Mouse (Mus musculus) lung, postnatal 10 days (tissue): ENCODE data around the gene Azin2.

Experiments used
- DNase-seq: peaks from one replicate; pipeline ENCODE4 v3.0.0; 2021

Azin2 gene

DNA sequence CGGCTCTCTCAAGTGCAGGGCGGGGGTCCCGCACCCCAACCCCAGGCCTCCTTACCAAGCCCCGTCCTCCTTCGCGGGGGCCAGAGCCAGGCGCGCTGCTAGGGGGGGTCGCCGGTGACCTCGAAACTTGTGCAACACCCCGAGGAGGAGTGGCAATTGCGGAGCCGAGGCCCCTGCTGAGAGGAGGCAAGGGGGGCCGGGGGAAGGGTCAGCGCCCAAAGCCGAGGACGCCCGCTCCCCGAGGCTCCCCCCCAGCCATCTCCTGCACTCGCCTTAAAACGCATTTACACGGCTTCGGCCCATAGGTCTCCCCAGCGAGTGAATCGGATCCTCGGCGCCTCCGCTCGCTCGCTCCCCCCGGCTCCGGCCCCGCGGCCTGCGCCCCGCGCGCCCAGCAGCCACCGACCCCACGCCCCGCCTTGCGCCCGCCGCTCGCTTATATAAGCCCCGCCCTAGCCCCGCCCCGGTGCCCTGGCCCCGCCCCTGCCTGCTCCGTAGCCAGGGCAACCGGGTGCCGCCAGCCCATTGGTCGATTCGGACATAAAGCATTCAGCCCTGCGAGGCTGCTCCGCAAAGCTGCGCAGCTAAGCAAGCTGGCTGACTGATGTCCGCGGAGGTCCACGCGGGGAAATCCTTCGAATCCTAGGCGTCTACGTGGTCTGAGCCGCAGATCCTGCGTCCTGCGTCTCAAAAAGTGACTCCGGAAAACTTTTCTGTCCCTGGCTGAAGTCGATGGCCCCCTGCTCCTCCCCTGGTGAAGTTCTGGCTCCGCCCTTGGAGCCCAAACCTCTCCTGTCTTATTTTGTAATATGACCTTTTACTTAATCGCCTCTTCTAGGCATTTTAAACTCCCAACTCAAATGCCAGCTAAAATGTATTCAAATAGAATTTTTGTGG, at the start of gene Azin2:
Azin2 (minus strand) TSS at position 414 of the 897 bp plus-strand sequence.
- peak; percentile 90 for DNase-seq

DNA sequence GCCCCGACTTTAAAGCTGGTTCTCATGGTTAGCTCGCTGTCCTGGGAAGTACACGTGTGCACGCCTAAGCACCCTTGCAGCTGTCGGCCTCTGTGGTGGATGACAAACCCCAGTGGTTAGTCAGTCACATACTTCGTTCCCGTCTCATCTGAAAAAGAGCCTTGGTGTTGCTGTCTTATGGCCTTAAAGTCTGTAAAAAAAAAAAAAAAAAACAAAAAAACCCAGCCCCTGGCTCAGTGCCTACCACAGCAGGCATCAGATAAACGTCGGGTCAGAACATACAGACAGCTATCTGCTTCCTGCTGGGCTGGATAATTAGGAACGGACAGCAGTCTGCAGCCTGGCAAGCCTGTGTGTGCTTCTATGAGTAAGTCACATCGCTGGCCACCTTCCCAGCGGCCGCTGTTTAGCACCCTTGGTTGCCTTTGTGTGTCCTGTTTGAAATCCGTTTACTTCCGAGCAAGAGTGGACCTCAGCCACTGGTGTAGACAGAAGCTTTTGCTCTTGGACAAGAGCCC, 49.4 kb upstream of the Azin2 start:
- peak; percentile 74 for DNase-seq

DNA sequence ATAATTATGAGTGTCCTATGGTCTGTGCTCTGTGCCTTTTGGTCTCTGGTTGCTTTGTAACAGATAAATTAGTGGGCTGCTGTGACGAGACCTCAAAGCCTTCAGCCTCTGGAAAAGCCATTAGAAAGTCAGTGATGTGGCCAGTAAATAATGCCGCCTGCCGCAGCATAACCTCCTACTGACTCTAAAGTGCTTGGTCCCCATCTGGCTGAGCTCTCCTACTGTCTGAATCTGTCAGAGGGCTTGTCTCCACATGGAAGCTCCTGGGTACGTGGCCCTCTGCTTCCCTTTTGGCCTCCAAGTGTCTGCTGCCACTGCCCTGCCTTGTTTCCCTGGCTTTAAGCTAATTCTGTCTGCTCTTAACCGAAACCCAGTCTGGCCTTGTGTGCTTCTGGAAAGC, 47.3 kb upstream of the Azin2 start:
- DNase-seq: no peak

DNA sequence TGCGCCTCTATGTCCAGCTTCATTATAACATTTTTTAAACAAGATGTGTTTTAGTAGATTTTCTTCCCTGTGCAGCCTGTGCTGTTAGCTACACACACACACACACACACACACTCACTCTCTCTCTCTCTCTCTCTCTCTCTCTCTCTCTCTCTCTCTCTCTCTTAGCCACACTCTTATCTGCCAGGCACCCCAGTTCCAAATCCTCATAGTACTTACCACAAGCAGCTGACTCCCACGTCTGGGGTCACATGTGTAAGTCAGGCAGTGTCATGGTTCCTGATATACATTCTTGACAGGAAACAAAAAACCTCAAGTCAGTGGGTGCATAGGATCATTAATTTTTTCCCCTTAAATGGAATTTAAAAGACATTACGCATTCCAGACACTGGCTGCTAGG, 46.4 kb upstream of the Azin2 start:
- no peak for DNase-seq

DNA sequence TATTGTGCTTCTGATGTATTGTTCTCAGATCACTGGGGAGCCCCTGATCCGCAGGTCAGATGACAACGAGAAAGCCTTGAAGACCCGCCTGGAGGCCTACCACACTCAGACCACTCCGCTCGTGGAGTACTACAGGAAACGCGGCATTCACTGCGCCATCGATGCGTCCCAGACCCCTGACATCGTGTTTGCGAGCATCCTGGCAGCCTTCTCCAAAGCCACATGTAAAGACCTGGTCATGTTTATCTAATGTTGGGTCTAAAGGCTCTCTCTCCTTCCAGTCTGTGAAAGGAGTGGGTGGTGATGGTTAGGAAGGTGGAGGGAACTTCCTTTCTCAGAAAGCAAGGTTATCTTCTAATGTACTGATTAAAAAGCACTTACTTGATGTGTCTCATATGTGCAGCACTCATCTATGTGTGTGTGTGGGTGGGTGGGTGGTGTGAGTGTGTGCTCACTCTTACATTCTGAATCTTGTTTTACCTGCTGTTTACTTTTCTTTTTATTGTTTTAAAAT, 45.8 kb upstream of the Azin2 start:
- no peak for DNase-seq

DNA sequence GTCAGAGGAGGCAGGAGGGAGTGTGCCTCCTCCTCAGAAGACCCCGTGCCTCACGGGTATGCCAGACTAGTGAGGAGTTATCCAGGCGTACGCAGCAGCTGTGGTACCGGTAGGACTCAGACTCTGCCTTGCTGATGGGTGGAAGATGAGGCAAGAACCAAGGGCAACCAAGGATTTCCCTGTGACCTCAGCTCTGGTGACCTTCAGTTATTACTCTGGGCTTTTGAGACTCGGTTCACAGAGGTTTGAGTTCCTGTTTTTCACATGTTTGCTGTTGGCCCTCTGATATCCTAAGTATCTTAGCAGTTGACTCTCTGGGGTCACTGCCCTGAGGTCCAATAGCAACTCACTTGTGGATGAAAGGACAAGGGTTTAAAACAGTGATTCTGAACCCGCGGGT, 41.5 kb upstream of the Azin2 start:
- DNase-seq: no peak

DNA sequence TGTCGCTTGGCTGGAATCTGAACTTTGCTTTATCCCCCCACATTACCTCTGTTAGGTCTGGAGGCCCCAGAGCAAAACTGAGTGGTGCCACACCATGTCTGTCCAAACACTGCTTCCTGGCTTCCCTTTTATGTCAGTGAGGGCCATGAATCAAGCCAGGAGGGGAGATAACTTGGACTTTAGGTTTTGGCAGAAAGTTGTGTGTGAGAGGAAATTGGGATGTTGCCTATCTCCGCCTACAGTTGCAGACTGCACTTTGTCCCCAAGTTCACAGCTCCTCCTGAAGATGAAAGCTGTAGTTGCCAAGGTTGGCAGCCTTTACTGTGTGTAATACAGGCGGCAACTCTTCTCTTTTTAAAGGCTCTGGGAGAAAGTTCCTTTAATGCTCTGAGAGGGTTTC, 38.5 kb upstream of the Azin2 start:
- DNase-seq: no peak

DNA sequence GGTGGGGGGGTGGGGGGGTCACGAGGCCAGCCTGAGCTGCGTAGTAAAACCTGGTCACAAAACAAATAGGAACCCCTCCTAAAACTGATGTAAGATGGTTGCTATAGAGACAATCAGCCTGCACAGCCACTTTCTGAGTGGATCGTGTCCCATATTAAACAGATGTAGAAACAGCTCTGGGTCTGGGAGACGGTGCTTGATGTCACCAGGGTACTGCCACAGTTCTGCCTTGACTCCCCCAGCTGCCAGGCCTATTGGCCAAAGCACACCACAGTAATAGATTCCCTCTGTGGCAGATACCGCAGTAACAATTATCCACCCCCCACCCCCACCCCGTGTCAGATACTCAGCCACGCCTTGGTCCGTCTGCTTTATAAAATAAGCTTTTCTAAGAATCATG, 36.2 kb upstream of the Azin2 start:
- DNase-seq: no peak

DNA sequence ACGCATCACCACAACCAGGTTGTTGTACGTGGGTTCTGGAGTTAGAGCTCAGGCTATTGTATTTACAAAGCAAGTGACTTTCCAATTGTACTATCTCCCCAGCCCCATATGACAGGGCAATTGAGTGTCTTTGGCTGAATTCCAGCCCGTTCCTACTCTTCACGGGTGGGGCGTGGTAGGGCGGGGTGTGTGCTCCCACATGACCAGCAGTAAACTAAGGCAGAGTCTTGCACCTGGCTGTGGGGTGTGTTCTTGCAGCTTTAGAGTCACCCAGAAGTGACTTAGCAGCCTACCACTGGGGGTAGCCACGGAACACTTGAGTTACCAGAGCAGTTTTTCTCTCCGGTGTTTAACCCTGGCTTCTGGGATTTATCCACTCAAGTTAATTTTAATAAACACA, 35.0 kb upstream of the Azin2 start:
- no peak for DNase-seq

DNA sequence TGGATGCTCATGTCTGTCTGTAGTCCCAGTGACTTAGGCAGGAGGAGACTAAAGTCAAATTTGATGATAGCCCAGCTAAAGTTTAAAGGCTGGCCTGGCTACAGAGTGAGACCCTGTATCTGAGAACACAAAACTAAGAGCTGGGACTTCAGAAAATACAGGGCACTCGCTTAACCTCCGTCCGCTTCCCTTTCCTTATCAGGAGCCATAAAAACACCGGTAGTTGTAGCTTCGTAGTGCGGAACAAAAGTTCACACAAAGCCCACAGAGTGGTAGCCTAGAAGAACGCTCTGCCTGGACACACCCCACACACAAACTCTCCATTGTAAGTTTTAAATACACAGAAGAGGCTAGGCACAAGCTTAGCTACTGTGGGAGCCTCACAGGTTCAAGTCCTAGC, 33.0 kb upstream of the Azin2 start:
- DNase-seq: no peak

DNA sequence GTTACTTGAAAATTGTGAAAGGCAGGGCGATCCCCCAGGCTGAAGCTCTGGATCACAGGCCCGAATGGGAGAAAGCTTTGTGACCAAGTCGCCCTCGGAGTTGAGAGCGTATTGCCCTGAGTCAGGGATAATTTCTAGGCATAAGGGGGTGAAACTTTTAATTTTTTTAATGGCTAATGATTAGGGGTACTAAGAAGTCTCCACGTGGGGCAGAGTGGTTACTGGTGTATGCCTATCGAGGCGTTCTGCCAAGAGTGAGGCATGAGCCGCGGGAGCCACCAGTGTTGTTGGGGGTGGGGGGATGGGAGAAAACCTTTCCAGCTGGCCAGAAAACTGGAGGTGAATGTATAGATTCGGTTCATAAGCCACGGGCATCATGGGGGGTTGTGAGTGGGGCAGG, 31.4 kb upstream of the Azin2 start:
- no peak for DNase-seq

DNA sequence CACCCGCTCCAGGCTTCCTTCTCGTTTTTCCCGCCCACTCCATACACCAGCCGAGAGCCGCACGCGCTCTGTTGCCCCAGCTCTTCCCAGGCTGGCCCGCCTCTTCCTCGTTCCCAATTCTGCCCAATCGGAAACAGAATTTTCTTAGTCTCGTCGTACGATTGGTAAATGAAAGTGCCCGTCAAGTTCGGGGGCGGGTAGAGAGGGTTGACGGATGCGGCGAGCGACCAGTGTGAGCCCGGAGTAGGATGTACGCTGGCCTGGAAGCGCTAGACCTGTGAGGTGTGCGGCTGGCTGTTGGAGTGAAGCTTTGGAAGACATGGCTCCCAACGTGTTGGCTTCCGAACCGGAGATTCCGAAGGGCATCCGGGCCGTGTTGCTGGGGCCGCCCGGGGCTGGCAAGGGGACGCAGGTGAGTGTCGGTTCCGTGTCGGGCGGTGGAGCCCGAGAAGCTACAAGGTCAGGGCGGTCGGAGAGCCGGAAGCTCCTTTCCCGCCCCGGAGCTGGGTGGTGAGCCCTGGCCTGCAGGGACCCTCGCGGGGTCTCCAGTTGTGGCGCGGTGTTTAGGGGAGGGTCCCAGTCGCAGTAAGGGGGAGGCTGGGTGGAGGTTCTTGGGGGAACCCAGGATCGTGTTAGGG, 30.9 kb upstream of the Azin2 start:
- DNase-seq: peak; percentile 96

DNA sequence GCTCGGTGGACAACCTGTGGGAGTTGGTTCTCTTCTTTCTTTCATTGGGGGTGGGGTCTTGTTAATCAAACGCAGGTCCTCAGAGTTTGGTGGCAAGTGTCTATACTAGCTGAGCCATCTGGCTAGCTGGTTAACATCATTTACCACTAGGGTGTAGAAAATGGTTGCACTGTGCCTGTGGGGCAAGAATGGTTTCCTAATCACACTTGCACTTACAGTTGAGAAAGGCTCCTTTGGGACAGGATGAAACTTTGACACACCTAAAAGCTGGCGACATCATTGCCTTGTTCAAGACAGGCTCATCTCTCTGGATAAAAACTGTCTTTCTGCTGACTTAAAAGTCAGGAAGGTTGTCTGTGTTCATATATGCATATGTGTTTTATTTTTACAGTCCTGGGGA, 29.9 kb upstream of the Azin2 start:
- no peak for DNase-seq

DNA sequence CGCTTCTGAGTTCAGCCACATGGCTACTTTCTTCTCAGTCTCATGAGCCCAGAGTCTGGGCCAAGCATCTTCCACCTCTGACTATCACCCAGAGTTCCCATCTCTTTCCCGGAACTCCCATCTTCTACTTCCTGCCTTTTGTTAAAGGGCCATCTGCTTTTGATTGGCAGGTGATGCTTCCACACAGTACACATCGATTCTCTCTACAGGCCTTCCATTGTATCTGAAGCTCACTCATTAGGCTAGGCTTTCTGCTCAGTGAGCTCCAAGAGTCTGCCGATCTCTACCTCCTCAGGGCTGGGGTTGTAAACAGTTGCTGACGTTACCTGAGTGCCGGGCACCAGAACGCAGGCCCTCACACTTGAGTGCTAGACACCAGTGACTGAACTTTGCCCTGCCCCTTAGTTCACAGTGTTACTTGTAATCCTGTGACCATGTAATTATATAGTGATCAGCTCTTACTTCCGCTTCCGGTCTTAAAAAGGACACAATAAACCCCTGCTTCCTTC, 29.3 kb upstream of the Azin2 start, which contains the start of gene Ak2:
Ak2 (plus strand) TSS at position 459 of the 509 bp plus-strand sequence.
- no peak for DNase-seq

DNA sequence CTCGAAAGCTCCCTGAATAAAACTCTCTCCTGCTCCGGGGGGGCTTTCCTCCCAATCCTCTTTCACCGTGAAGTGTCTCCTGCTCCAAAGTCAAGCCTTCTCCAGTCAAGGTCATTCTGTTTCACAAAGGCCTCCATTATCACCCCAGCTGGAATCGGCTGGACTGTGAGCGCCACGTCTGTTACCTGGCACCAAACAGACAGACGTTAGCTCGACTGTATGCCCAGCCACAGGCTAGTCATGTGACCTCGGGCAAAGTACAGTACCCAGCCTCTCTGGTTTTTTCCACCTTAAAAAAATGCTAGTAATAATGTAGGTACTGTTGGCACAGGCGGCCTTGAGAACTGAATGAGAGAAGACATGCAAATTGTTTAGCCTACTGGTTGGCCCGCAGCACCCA, 27.4 kb upstream of the Azin2 start:
- no peak for DNase-seq

DNA sequence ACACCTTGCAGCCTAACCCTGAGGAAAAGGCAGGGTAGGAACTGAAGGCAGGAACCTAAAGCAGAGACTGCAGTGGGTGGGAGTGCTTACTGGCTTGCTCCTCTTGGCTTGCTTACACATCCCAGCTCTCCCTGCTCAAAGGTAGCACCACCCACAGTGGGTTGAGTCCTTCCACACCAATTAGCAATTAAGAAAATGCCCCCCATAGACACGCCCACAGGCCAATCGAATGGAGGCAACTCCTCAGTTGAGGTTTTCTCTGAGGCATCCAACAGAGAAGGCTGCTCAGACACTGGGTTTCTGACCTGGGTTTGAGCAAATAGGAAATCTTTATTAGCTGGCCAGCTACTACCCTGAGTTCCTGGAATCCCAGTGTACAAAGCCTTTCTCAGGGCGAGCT, 26.7 kb upstream of the Azin2 start:
- DNase-seq: no peak

DNA sequence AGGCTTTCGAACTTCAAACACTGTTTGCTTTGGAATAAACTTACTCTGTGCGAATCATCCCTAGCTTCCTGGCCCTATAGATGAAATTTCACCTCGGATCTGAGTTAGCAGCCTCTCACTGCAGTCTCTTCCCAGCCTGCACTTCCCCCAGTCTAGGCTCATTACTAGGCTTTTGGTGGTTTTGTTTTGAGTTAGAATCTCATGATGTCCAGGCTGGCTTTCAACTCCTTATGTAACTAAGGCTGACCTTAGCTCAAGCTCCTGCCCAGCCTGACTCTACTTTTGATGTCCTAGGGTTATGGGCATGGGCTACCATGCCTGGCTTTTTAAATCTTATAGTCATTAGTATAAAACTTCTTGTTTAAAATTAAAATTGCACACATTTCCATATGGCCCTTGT, 22.4 kb upstream of the Azin2 start:
- DNase-seq: no peak

DNA sequence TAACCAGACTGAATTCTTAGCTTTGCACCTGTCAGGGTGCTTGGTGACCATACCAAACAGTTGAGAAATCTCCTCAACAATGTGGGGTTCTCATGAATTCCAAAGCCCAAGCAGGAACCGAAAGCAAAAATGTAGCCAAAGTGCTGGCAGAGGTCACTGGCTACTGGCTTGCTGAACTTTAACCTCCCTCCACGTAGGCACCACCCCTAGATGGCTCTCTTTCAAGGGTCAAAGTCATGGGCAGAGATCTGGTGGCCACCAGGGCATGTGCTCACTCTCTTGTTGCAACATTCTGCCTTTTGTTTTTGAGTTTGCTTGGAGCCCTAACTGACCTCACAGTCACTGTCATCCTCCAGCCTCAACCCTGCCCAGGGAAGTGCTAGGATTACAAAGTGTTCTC, 21.4 kb upstream of the Azin2 start:
- no peak for DNase-seq

DNA sequence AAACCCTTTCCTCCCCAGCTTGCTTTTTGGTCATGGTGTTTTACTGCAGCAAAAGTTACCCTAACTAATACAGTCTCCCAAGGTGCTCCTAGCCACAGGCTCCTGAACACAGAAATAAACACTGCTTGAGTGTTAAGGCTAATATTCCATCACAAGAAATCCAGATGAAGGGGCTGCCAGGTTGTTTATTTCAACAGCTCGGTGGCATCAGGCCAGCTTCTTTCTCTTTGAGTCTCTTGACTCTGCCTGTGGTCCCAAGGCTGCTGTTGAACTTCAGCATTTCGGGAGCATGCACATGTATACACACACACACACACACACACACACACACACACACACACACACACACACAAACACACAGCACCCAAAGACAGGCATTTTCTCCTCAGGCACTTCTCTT, 20.9 kb upstream of the Azin2 start:
- DNase-seq: no peak

DNA sequence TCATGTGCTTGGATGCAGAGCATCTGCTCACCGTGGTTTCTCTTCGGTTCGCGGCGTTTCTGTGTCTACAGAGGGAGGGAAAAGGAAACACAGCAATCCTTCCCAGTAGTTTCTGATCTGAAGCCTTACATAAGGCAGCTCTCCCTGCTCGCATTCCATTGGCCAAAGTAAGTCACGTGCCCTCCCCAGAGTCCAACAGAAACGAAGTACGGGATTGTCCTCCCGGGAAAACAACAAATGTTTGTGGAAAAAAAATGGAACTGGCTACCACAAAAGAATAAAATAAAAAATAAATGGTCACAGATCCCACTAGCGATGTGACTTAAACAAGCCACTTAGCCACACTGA, 19.6 kb upstream of the Azin2 start:
- no peak for DNase-seq

DNA sequence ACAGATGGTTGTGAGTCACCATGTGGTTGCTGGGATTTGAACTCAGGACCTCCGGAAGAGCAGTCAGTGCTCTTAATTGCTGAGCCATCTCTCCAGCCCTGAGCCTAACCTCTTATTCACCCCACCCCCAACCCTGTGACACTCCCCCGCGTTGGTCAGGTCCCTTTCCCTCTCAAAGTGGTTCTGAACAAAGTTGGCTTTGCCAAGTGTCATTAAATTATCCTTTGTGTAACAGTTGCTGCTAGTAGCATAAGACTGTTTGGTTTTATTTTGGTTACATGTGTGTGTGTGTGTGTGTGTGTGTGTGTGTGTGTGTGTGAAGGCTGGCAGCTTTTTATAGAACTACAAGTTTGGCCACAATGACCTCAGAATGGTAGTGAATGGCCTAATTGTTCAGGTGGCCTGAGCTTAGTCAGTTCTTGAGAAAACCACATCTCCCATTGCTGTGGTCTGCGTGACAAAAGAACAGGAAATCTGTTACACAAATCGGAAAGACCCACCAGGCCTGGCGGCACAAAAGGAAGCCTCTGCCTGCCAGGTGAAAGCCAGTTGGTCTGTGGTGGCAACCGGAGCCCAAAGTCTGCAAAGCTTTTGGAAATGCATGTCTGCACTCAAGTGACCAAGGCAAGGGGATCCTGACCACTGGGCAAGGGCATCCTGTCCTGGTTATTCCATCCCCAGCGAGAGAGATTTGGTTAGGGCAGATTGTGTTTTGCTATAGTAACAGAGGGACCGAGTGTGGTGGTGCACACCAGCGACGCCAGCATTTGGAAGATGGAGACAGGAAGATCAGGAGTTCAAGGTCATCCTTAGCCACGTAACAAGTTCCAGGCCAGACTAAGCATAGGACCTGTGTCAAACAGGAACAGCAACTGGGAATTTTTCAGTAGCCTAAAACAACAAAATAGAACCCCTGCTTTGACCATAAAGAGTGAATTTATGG, 18.9 kb upstream of the Azin2 start:
- no peak for DNase-seq

DNA sequence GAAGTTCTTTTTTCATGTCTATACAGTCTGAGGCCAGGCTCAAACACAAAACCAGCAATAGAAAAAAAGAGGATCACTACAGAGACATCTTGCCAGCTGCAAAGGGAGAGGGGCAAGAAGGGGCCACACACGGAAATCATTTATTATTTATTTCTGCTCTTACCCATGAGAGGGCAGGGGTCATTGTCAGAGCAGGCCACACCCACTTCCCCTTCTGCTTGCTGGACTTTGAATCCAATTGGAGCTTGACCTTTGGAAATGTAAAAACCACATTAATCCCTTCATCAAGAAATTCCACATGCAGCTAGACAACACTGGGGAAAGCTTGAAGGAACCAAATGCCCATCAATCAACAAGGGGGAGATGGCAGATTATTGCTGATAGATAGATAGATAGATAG, 16.4 kb upstream of the Azin2 start:
- no peak for DNase-seq

DNA sequence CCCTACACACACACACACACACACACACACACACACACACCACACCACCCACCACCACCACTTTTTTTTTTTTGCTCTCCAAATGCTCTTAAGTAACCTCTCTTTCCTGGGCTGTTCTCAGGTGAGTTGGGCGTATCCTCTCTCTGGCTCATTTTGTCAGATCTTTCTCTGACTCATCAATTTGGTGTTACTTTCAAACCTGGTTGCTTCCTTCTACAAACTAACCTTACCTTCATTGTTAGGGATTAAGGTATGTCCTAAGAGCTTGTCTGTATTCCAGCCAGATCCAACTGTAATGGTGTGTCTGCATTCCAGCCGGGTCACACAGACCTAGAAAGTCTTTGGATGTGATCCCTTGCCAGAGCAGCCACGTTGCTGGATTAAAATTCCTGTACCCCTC, 15.0 kb upstream of the Azin2 start:
- no peak for DNase-seq
